Mouse (Mus musculus) ES-E14 (cell line): ENCODE results near the gene Map2k3. TPM values are rescaled to one million over a fixed set of nuclear protein-coding genes. Genes with fewer than 3 reads are reported as not detected.

Source experiments
- DNase-seq: peaks from one replicate; pipeline ENCODE4 v3.0.0-alpha.2; 2013; ENCODE audit warnings: low read depth, low spot score
- H3K27ac ChIP-seq: 2 replicates; pipeline ENCODE4 v1.5.1; 2012; ENCODE audit warnings: low read depth, mild to moderate bottlenecking, low read length, moderate library complexity, mixed read lengths; ENCODE audit not compliant: poor library complexity, insufficient read depth, severe bottlenecking
- H3K36me3 ChIP-seq: 2 replicates; pipeline ENCODE4 v1.6.1; 2012; ENCODE audit warnings: mild to moderate bottlenecking, low read length, moderate library complexity, mixed read lengths; ENCODE audit not compliant: control insufficient read depth, poor library complexity, insufficient read depth, severe bottlenecking
- H3K4me1 ChIP-seq, 2 experiments: fragments of 150-350 bp in 1 of 2; sonication (generic) in 1 of 2; 2 replicates each; pipeline ENCODE4 v1.6.1; 2012; ENCODE audit warnings: low read length in 2 of 2, mild to moderate bottlenecking in 1 of 2, mixed read lengths in 1 of 2; ENCODE audit not compliant: control insufficient read depth in 2 of 2, insufficient read depth in 2 of 2, poor library complexity in 1 of 2
- H3K4me3 ChIP-seq, 2 experiments: fragments of 150-350 bp in 1 of 2; sonication (generic) in 1 of 2; 2 replicates each; pipeline ENCODE4 v1.5.1; 2012; ENCODE audit warnings: low read length in 2 of 2, low read depth in 1 of 2, mild to moderate bottlenecking in 1 of 2, mixed read lengths in 1 of 2; ENCODE audit not compliant: insufficient read depth in 1 of 2, poor library complexity in 1 of 2, severe bottlenecking in 1 of 2
- H3K9ac ChIP-seq: 2 replicates; pipeline ENCODE4 v1.6.1; 2012; ENCODE audit warnings: low read depth, mild to moderate bottlenecking, low read length, mixed read lengths; ENCODE audit not compliant: poor library complexity, insufficient read depth, severe bottlenecking
- H3K9me3 ChIP-seq: fragments of 150-350 bp; sonication (generic); 2 replicates; pipeline ENCODE4 v1.6.1; 2012; ENCODE audit warnings: low read depth, mild to moderate bottlenecking, low read length; ENCODE audit not compliant: control insufficient read depth, insufficient read depth
- CHD2 ChIP-seq: IDR thresholded peaks from 2 replicates; pipeline ENCODE4 v1.6.1; 2014; ENCODE audit warnings: mild to moderate bottlenecking, low read depth, low read length, inconsistent platforms
- HCFC1 ChIP-seq: IDR thresholded peaks from 2 replicates; pipeline ENCODE4 v1.6.1; 2012; ENCODE audit warnings: low read length, inconsistent platforms, borderline replicate concordance; ENCODE audit not compliant: insufficient read depth
- MAFK ChIP-seq: IDR thresholded peaks from 2 replicates; pipeline ENCODE4 v1.6.1; 2014; ENCODE audit warnings: mild to moderate bottlenecking, low read depth, low read length, inconsistent platforms; ENCODE audit not compliant: insufficient read depth
- ZC3H11A ChIP-seq: IDR thresholded peaks from 2 replicates; pipeline ENCODE4 v1.6.1; 2012; ENCODE audit warnings: low read depth, mild to moderate bottlenecking, inconsistent platforms, low read length, borderline replicate concordance
- ZNF384 ChIP-seq: IDR thresholded peaks from 2 replicates; pipeline ENCODE4 v1.6.1; 2012; ENCODE audit warnings: low read depth, low read length, inconsistent platforms
- in situ Hi-C, 2 experiments: fragments of 600-800 bp; cut with MboI; formaldehyde crosslinking; loops; one replicate each; pipeline ENCODE4 v1.15.1; 2025; ENCODE audit warnings: low sequenced_read_pairs in 2 of 2, inconsistent platforms in 1 of 2; ENCODE audit not compliant: unreplicated experiment in 2 of 2
- total RNA-seq: library from RNA; depleted of rRNA; stranded (reverse); fragments of 300-350 nt; gene quantifications from 2 replicates; pipeline ENCODE4 v1.2.3, GENCODE M21; 2012

Map2k3 gene
- total RNA-seq, 1 experiment: 30.3 TPM

GRCm38 (mm10) chr11:60922195-60922594 lies 9.6 kb upstream of the Map2k3 start:
- Histone ChIP-seq H3K9ac (no peak overlapping the region; the same call in 1 of the 2 replicates), H3K27ac (peak overlapping the region; percentile 95), H3K36me3 (peaks cover 9% of the 10 kb centered on the region; the same call in 1 of the 2 replicates), H3K4me1 (peaks cover 22 to 44% of the 10 kb centered on the region in 2 experiments), H3K9me3 (no peaks in the 10 kb centered on the region), H3K4me3 (no peak overlapping the region)
- TF ChIP-seq CHD2 (no peak), HCFC1 (no peak), ZC3H11A (no peak), ZNF384 (no peak), MAFK (no peak)
- no peak for DNase-seq
- in situ Hi-C loops: no loop called here

- H3K9me3 ChIP-seq: no peaks in the 10 kb centered on the region
- DNase-seq: peak; percentile 69
- peaks cover 17 to 41% of the 10 kb centered on the region in 2 experiments for H3K4me1 ChIP-seq
- peak overlapping the region; percentile 95 for H3K27ac ChIP-seq
- 0 out of 2 replicates have a peak, but pooled peaks have one; percentile 17 for TF ChIP-seq CHD2
- TF ChIP-seq HCFC1: no peak
- peak overlapping the region in 1 of 2 experiments; percentile 3; a peak in 1 of 4 replicates for H3K4me3 ChIP-seq
- peaks cover 9% of the 10 kb centered on the region; the same call in 1 of the 2 replicates for H3K36me3 ChIP-seq
- peak overlapping the region; percentile 41; the same call in 1 of the 2 replicates for H3K9ac ChIP-seq
- in situ Hi-C loops: no loop called here
Observed at GRCm38 (mm10) chr11:60922964-60923363, 8.9 kb upstream of the Map2k3 start.

GRCm38 (mm10) chr11:60924498-60924897 lies 7.3 kb upstream of the Map2k3 start:
- Histone ChIP-seq H3K9ac (no peak overlapping the region), H3K4me1 (peaks cover 17 to 40% of the 10 kb centered on the region in 2 experiments), H3K36me3 (peaks cover 9% of the 10 kb centered on the region; the same call in 1 of the 2 replicates), H3K4me3 (0 out of 4 replicates have a peak overlapping the region, but pooled peaks have one; percentile 9 to 27), H3K9me3 (no peaks in the 10 kb centered on the region), H3K27ac (peak overlapping the region; percentile 49)
- in situ Hi-C loops: no loop called here
- no peak for DNase-seq
- TF ChIP-seq CHD2: no peak
- TF ChIP-seq MAFK: no peak
- no peak for TF ChIP-seq HCFC1
- TF ChIP-seq ZC3H11A: no peak
- TF ChIP-seq ZNF384: no peak

GRCm38 (mm10) chr11:60924981-60925380 lies 6.9 kb upstream of the Map2k3 start:
- peaks cover 17 to 40% of the 10 kb centered on the region in 2 experiments for H3K4me1 ChIP-seq
- no peaks in the 10 kb centered on the region for H3K9me3 ChIP-seq
- H3K27ac ChIP-seq: peak overlapping the region; percentile 49; the same call in 1 of the 2 replicates
- no peak for TF ChIP-seq ZNF384
- no peak for TF ChIP-seq ZC3H11A
- no peak for TF ChIP-seq CHD2
- TF ChIP-seq HCFC1: no peak
- TF ChIP-seq MAFK: no peak
- in situ Hi-C loops: no loop called here
- peaks cover 7% of the 10 kb centered on the region; the same call in 1 of the 2 replicates for H3K36me3 ChIP-seq
- H3K4me3 ChIP-seq: no peak overlapping the region
- DNase-seq: no peak
- H3K9ac ChIP-seq: no peak overlapping the region
